Mouse (Mus musculus): Measurements from ENCODE around the gene Whrn. TPM values are rescaled to one million over a fixed set of nuclear protein-coding genes. Genes with fewer than 3 reads are reported as not detected.

Gene Whrn
- polyA plus RNA-seq, 1 experiment from 2014 or later = 10.0 TPM

DNA sequence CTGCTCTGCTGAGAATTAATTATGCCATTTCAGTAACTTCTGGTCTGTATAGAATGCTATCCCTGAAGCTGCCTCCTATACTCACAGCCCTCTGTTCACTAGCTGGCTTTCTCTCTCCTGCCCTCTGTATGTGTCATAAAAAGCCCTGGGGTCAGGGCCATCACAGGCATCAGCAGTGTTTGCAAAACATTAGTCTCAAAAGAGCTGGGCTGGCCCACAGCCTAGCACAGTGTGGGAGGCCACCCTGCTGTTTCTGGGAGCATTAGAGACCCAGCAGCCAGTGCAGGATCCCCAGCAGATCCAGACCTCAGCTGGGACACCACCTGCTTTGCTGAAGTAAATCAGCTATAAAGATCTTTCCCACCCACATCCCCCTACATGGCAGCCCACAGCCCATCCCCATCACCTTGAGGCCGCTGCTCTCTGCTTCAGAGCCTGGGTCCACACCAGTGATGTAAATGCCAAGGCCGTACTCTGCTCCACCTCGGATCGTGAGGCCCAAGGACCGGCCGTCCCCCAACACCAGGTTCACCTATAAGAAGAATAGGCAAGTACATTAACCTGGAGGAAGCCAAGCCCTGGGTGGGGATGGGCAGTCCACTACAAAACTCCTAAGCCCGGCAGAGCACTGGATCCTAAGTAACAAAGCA is 34.8 kb downstream of the Whrn start:
- Histone ChIP-seq H3K4me2 (replicated peaks) (no peak overlapping the region), H3K4me1 (peaks cover 21% of the 10 kb centered on the region), H3K36me3 (no peaks in the 10 kb centered on the region), H3K27me3 (replicated peaks) (peaks cover 8% of the 10 kb centered on the region; the same call in 1 of the 2 replicates), H3K27ac (no peak overlapping the region), H3K4me3 (no peak overlapping the region), H3K9me3 (no peaks in the 10 kb centered on the region), H3K9ac (no peak overlapping the region)
- WGBS = 62% methylated on average over 7 of the region's 7 CpGs
- peak; percentile 17; the same call in 1 of the 2 replicates for ATAC-seq (ENCODE audit: low FRiP score, low read depth)

GRCm38 (mm10) chr4:63459141-63459789 is 36.5 kb downstream of the Whrn start:
- peak; percentile 67 for ATAC-seq (ENCODE audit: low FRiP score, low read depth)
- no peak overlapping the region for H3K4me3 ChIP-seq
- H3K9ac ChIP-seq = 0 out of 2 replicates have a peak overlapping the region, but pooled peaks have one; percentile 40
- H3K27me3 ChIP-seq (replicated peaks) = peaks cover 8% of the 10 kb centered on the region; the same call in 1 of the 2 replicates
- H3K27ac ChIP-seq = no peak overlapping the region
- H3K9me3 ChIP-seq = no peaks in the 10 kb centered on the region
- WGBS = 10% methylated on average over 16 of the region's 16 CpGs
- H3K4me2 ChIP-seq (replicated peaks) = peak overlapping the region; percentile 43
- peaks cover 21% of the 10 kb centered on the region for H3K4me1 ChIP-seq
- no peaks in the 10 kb centered on the region for H3K36me3 ChIP-seq

GRCm38 (mm10) chr4:63456547-63456946 is 39.2 kb downstream of the Whrn start:
- 0 out of 2 replicates have a peak, but pooled peaks cover 3% of the 10 kb centered on the region for H3K27me3 ChIP-seq (replicated peaks)
- H3K36me3 ChIP-seq = no peaks in the 10 kb centered on the region
- no peak overlapping the region for H3K9ac ChIP-seq
- H3K27ac ChIP-seq = no peak overlapping the region
- no peaks in the 10 kb centered on the region for H3K9me3 ChIP-seq
- no peak overlapping the region for H3K4me3 ChIP-seq
- H3K4me1 ChIP-seq = peaks cover 21% of the 10 kb centered on the region
- no peak for ATAC-seq (ENCODE audit: low FRiP score, low read depth)
- no peak overlapping the region for H3K4me2 ChIP-seq (replicated peaks)
- WGBS = 53% methylated on average over 5 of the region's 5 CpGs

DNA sequence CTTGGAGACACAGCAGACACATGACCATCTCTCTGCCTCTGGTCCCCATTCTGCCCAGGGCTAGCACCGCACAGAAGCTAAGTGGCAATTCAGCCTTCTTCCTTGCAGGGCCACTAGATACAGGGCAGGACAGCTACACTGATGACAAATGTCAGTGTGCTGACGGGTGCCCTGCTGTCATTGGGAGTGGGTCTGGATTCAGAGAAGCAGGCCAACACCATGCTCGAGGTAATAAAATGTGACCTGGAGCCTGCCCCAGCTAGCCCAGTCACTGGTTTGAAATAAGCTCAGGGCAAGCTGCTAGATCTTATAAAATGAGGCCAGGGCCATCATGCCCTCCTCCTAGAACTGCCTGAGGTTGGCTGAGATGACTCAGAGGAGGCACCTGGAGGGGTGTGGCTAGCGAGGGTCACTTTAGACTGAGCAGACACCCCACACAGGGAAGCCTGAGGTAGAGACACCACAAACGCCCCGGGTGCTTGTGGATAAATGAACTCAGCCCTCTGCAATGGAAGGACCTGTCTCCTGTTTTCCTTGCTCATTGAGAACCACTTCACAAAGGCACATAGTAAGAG is 41.8 kb downstream of the Whrn start:
- no peak overlapping the region for H3K27ac ChIP-seq
- no peaks in the 10 kb centered on the region for H3K27me3 ChIP-seq (replicated peaks)
- no peak overlapping the region for H3K4me3 ChIP-seq
- no peak overlapping the region for H3K4me2 ChIP-seq (replicated peaks)
- no peak overlapping the region for H3K9ac ChIP-seq
- WGBS = 87% methylated on average over 6 of the region's 6 CpGs
- ATAC-seq (ENCODE audit: low FRiP score, low read depth) = no peak
- H3K36me3 ChIP-seq = no peaks in the 10 kb centered on the region
- no peaks in the 10 kb centered on the region for H3K9me3 ChIP-seq
- H3K4me1 ChIP-seq = peaks cover 7% of the 10 kb centered on the region

DNA sequence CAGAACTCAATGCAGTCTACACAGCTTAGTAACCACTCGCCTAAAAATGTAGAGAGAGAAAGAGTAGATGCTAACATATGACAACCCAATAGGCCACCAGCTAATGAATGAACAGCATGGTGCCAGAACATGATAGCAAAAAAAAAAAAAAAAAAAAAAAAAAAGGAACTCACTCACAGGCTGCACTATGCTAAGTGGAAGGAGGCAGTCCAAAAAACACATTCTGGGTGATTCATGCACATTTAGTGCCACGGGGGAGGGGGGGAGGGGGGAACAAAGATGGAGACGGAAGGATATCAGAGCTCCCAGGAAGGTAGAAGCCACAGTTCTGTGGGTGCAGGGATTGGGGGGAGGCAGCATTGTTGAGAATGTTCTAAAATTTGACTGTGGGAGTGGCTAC is 43.2 kb downstream of the Whrn start:
- no peaks in the 10 kb centered on the region for H3K27me3 ChIP-seq (replicated peaks)
- ATAC-seq (ENCODE audit: low FRiP score, low read depth) = no peak
- 62% methylated on average over 3 of the region's 3 CpGs for WGBS

DNA sequence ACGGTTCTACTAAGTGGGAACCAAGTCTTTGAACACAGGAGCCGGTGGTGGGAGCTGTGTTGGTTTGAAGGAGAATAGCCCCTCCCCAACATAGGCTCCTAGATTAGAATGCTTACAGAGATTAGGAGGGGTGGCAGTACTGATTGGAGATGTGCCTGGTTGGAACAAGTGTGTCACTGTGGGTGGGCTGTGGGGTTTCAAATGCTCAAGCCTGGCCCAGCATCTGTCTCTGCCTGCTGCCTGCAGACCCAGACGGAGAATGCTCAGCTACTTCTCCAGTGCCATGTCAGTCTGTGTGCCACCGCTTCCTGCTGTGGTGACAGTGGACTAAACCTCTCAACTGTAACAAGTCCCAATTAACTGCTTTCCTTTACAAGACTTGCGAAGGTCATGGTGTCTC is 45.2 kb downstream of the Whrn start:
- no peak overlapping the region for H3K9ac ChIP-seq
- H3K36me3 ChIP-seq = no peaks in the 10 kb centered on the region
- no peak overlapping the region for H3K4me2 ChIP-seq (replicated peaks)
- no peaks in the 10 kb centered on the region for H3K4me1 ChIP-seq
- no peak overlapping the region for H3K27ac ChIP-seq
- no peak for ATAC-seq (ENCODE audit: low FRiP score, low read depth)
- H3K4me3 ChIP-seq = no peak overlapping the region
- no peaks in the 10 kb centered on the region for H3K27me3 ChIP-seq (replicated peaks)
- WGBS = 87% methylated on average over 5 of the region's 5 CpGs
- H3K9me3 ChIP-seq = no peaks in the 10 kb centered on the region

More for the DNA sequence above, 43.2 kb downstream of the Whrn start:
- H3K4me3 ChIP-seq = no peak overlapping the region
- H3K4me1 ChIP-seq = no peaks in the 10 kb centered on the region
- no peak overlapping the region for H3K4me2 ChIP-seq (replicated peaks)
- H3K27ac ChIP-seq = no peak overlapping the region
- no peaks in the 10 kb centered on the region for H3K36me3 ChIP-seq
- H3K9me3 ChIP-seq = no peaks in the 10 kb centered on the region
- H3K9ac ChIP-seq = no peak overlapping the region

DNA sequence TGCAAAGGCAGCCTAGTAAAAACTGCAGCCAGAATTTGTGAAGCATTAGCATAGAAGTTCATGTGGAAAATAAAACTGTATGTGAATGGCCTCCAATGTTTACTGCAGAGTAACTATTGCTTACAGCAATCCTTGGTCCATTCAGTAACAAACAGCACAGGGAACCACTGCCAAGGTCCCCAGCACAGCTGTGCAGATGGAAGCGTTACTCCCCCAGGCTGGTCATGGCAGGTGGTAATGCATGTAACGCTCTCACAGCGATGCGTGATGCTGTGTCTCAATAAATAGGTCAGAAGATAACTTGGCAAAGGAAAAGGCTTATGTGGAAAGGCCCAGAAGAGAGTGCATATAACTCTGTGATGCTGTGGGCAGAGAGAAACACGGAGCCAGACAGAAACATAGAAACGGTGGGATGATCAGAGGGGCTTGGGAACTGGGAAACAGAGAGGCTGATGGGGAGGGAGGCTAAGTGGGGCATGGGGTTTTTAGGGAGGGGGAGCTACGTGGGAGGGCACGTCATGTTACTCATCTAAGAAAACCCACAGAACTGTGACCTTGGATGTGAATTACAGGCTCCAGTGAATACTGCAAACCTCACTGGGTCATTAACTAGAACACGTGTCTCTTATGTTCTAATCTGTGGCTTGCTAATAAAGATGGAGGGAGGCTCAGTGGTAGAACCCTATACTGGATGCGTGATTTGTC is 51.3 kb downstream of the Whrn start:
- Histone ChIP-seq H3K27me3 (replicated peaks) (no peaks in the 10 kb centered on the region), H3K27ac (no peak overlapping the region), H3K4me1 (no peaks in the 10 kb centered on the region), H3K9me3 (no peaks in the 10 kb centered on the region), H3K4me3 (no peak overlapping the region), H3K4me2 (replicated peaks) (no peak overlapping the region), H3K9ac (no peak overlapping the region), H3K36me3 (no peaks in the 10 kb centered on the region)
- WGBS = 79% methylated on average over 10 of the region's 10 CpGs
- no peak for ATAC-seq (ENCODE audit: low FRiP score, low read depth)

- ATAC-seq (ENCODE audit: low FRiP score, low read depth) = no peak
- 90% methylated on average over 2 of the region's 2 CpGs for WGBS
- Histone ChIP-seq H3K9ac (no peak overlapping the region), H3K27ac (no peak overlapping the region), H3K4me3 (no peak overlapping the region), H3K36me3 (no peaks in the 10 kb centered on the region), H3K9me3 (no peaks in the 10 kb centered on the region), H3K4me2 (replicated peaks) (no peak overlapping the region), H3K27me3 (replicated peaks) (no peaks in the 10 kb centered on the region), H3K4me1 (no peaks in the 10 kb centered on the region)
Measured at GRCm38 (mm10) chr4:63443101-63443500, 52.7 kb downstream of the Whrn start.

DNA sequence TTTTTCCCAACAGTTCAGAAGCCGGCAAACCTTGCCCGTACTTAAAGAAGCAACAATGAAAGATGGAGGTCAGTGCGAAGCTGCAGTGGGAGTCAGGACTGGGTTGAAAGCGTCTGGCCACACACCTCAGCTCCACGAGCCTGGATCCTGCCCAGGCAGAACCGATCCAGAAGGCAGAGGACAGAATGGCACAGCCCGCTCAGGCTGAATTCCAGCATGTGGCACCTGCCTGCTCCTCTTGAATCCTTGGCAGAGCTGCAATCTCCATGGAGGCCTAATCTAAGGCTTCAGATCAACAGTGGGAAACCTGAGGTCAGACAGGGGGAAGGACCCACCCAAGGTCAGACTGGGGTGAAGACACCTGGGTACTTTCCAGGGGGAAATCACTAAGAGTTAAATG is 54.2 kb downstream of the Whrn start:
- H3K4me3 ChIP-seq = no peak overlapping the region
- ATAC-seq (ENCODE audit: low FRiP score, low read depth) = no peak
- 90% methylated on average over 7 of the region's 7 CpGs for WGBS
- no peaks in the 10 kb centered on the region for H3K36me3 ChIP-seq
- H3K4me2 ChIP-seq (replicated peaks) = no peak overlapping the region
- H3K9me3 ChIP-seq = no peaks in the 10 kb centered on the region
- peaks cover 10% of the 10 kb centered on the region; the same call in 1 of the 2 replicates for H3K4me1 ChIP-seq
- H3K9ac ChIP-seq = no peak overlapping the region
- no peaks in the 10 kb centered on the region for H3K27me3 ChIP-seq (replicated peaks)
- H3K27ac ChIP-seq = no peak overlapping the region

GRCm38 (mm10) chr4:63440262-63440661 is 55.5 kb downstream of the Whrn start:
- no peak overlapping the region for H3K4me2 ChIP-seq (replicated peaks)
- H3K36me3 ChIP-seq = no peaks in the 10 kb centered on the region
- no peak overlapping the region for H3K4me3 ChIP-seq
- peaks cover 10% of the 10 kb centered on the region for H3K4me1 ChIP-seq
- no peak overlapping the region for H3K27ac ChIP-seq
- no peaks in the 10 kb centered on the region for H3K27me3 ChIP-seq (replicated peaks)
- H3K9ac ChIP-seq = no peak overlapping the region
- WGBS = 83% methylated on average over 7 of the region's 7 CpGs
- H3K9me3 ChIP-seq = no peaks in the 10 kb centered on the region
- ATAC-seq (ENCODE audit: low FRiP score, low read depth) = no peak

GRCm38 (mm10) chr4:63437968-63438367 is 57.8 kb downstream of the Whrn start:
- 84% methylated on average over 5 of the region's 5 CpGs for WGBS

More at GRCm38 (mm10) chr4:63437968-63438367, 57.8 kb downstream of the Whrn start:
- Histone ChIP-seq H3K4me2 (replicated peaks) (no peak overlapping the region), H3K9ac (no peak overlapping the region), H3K27ac (no peak overlapping the region), H3K4me1 (peaks cover 10% of the 10 kb centered on the region), H3K36me3 (no peaks in the 10 kb centered on the region), H3K27me3 (replicated peaks) (no peaks in the 10 kb centered on the region), H3K9me3 (no peaks in the 10 kb centered on the region), H3K4me3 (no peak overlapping the region)
- ATAC-seq (ENCODE audit: low FRiP score, low read depth) = no peak

All from neural tube, embryonic 12.5 days (tissue).